Mouse (Mus musculus) bone marrow, adult 2 months (tissue): ENCODE data around the gene Lpin2. TPM values are rescaled to one million over a fixed set of nuclear protein-coding genes. Genes with fewer than 3 reads are reported as not detected.

Experiments used
- H3K27ac ChIP-seq: fragments of 200-500 bp; 2 replicates; pipeline ENCODE4 v1.5.1; 2012; ENCODE audit warnings: low read depth, mild to moderate bottlenecking, control low read depth, inconsistent platforms, low read length; ENCODE audit not compliant: control insufficient read depth, poor library complexity, insufficient read depth
- H3K4me1 ChIP-seq: fragments of 200-500 bp; 2 replicates; pipeline ENCODE4 v1.6.1; 2011; ENCODE audit warnings: low read length; ENCODE audit not compliant: control insufficient read depth, insufficient read depth
- H3K4me3 ChIP-seq: fragments of 200-500 bp; replicated peaks from 2 replicates; pipeline ENCODE3; 2011; ENCODE audit warnings: mild to moderate bottlenecking, low read depth, low read length, control low read depth; ENCODE audit not compliant: control insufficient read depth
- CTCF ChIP-seq: fragments of 200-500 bp; IDR thresholded peaks from 2 replicates; pipeline ENCODE4 v1.5.1; 2011; ENCODE audit warnings: low read length, control low read depth; ENCODE audit not compliant: control insufficient read depth, insufficient read depth
- POLR2A ChIP-seq: fragments of 200-500 bp; IDR thresholded peaks from 2 replicates; pipeline ENCODE4 v1.6.1; 2011; ENCODE audit warnings: low read depth, mild to moderate bottlenecking, control low read depth, low read length, borderline replicate concordance; ENCODE audit not compliant: control insufficient read depth
- WGBS: fragments of 180-500 bp; shearing (Covaris S2); methylation state at CpG from one replicate; pipeline ENCODE4 v1.1.7; 2018; 5-methylcytosine and 5-hydroxymethylcytosine counted together
- polyA plus RNA-seq: library from polyadenylated mRNA; stranded (reverse); fragments of >200 nt; gene quantifications from 2 replicates; pipeline ENCODE4 v1.2.4, GENCODE M21; 2011; ENCODE audit warnings: low replicate concordance; ENCODE audit not compliant: missing spikeins, insufficient read depth, insufficient read length

The Lpin2 gene
- polyA plus RNA-seq, 1 experiment, result 70.4 TPM

- Histone ChIP-seq H3K4me1 (peaks cover 2% of the 10 kb centered on the region), H3K27ac (peak overlapping the region; percentile 94), H3K4me3 (no peak overlapping the region)
- 62% methylated on average over 12 of the region's 12 CpGs for WGBS
- TF ChIP-seq POLR2A (peak; percentile 49; the same call in 1 of the 2 replicates), CTCF (no peak)
Observed at GRCm38 (mm10) chr17:71235229-71235958, 53.0 kb downstream of the Lpin2 start.

- peaks cover 2% of the 10 kb centered on the region for H3K4me1 ChIP-seq
- no peak overlapping the region for H3K4me3 ChIP-seq
- no peak for TF ChIP-seq CTCF
- TF ChIP-seq POLR2A, result no peak
- WGBS, result 68% methylated on average over 7 of the region's 7 CpGs
- H3K27ac ChIP-seq, result peak overlapping the region; percentile 17; the same call in 1 of the 2 replicates
Observed at GRCm38 (mm10) chr17:71238494-71238893, 56.1 kb downstream of the Lpin2 start.

- 92% methylated on average over 9 of the region's 9 CpGs for WGBS
- Histone ChIP-seq H3K4me1 (peaks cover 2% of the 10 kb centered on the region), H3K4me3 (no peak overlapping the region), H3K27ac (no peak overlapping the region)
- TF ChIP-seq POLR2A (no peak), CTCF (no peak)
Observed at GRCm38 (mm10) chr17:71240811-71241210, 58.5 kb downstream of the Lpin2 start.

- H3K27ac ChIP-seq, result no peak overlapping the region
- no peak for TF ChIP-seq CTCF
- H3K4me3 ChIP-seq, result no peak overlapping the region
- no peaks in the 10 kb centered on the region; the same call in 1 of the 2 replicates for H3K4me1 ChIP-seq
- 93% methylated on average over 7 of the region's 7 CpGs for whole genome bisulfite sequencing
Observed at GRCm38 (mm10) chr17:71242666-71243065, 60.3 kb downstream of the Lpin2 start.

GRCm38 (mm10) chr17:71245133-71245532, 62.8 kb downstream of the Lpin2 start:
- no peak overlapping the region for H3K4me3 ChIP-seq
- H3K4me1 ChIP-seq, result no peaks in the 10 kb centered on the region
- 95% methylated on average over 15 of the region's 15 CpGs for WGBS
- no peak overlapping the region for H3K27ac ChIP-seq
- no peak for TF ChIP-seq POLR2A
- no peak for TF ChIP-seq CTCF

GRCm38 (mm10) chr17:71246022-71246421, 63.7 kb downstream of the Lpin2 start:
- H3K4me1 ChIP-seq, result no peaks in the 10 kb centered on the region
- TF ChIP-seq CTCF, result no peak
- no peak for TF ChIP-seq POLR2A
- H3K27ac ChIP-seq, result no peak overlapping the region

GRCm38 (mm10) chr17:71248963-71249362, 66.6 kb downstream of the Lpin2 start:
- TF ChIP-seq CTCF (no peak), POLR2A (no peak)
- Histone ChIP-seq H3K4me3 (no peak overlapping the region), H3K4me1 (no peaks in the 10 kb centered on the region), H3K27ac (no peak overlapping the region)
- WGBS, result 81% methylated on average over 6 of the region's 6 CpGs

More at GRCm38 (mm10) chr17:71246022-71246421, 63.7 kb downstream of the Lpin2 start:
- 93% methylated on average over 4 of the region's 4 CpGs for WGBS
- H3K4me3 ChIP-seq, result no peak overlapping the region

GRCm38 (mm10) chr17:71250046-71250445, 67.7 kb downstream of the Lpin2 start:
- WGBS, result 78% methylated on average over 2 of the region's 2 CpGs
- TF ChIP-seq POLR2A, result no peak
- TF ChIP-seq CTCF, result no peak
- H3K4me1 ChIP-seq, result no peaks in the 10 kb centered on the region

More at GRCm38 (mm10) chr17:71250046-71250445, 67.7 kb downstream of the Lpin2 start:
- no peak overlapping the region for H3K4me3 ChIP-seq
- H3K27ac ChIP-seq, result no peak overlapping the region
